Mouse (Mus musculus): ENCODE measurements around the gene Plekhh2. TPM values are rescaled to one million over a fixed set of nuclear protein-coding genes. Genes with fewer than 3 reads are reported as not detected.

Plekhh2 gene
- polyA plus RNA-seq, 1 experiment, result 9.0 TPM

DNA sequence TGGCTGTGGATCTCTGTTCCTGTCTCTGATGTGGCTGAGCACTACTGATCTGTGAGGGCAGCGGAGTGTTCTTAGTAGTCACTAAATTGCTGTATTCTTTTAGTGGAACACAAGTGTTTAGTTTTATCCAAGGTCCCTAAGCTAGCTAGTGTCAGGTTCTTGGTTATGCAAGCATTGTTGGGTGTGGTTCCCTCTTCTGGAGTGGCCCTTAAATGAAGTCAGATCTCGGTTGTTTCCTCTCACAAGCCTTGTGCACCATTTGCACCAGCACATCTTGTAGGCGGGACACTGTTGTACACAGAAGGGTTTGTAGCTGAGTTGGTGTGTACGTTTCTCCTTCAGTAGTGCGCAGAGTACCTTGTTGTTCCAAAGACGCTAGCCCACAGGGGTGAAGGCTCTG lies 126.3 kb downstream of the Plekhh2 start:
- DNase-seq (ENCODE audit: extremely low spot score in 1 of 2, low spot score in 1 of 2), result no peak

DNA sequence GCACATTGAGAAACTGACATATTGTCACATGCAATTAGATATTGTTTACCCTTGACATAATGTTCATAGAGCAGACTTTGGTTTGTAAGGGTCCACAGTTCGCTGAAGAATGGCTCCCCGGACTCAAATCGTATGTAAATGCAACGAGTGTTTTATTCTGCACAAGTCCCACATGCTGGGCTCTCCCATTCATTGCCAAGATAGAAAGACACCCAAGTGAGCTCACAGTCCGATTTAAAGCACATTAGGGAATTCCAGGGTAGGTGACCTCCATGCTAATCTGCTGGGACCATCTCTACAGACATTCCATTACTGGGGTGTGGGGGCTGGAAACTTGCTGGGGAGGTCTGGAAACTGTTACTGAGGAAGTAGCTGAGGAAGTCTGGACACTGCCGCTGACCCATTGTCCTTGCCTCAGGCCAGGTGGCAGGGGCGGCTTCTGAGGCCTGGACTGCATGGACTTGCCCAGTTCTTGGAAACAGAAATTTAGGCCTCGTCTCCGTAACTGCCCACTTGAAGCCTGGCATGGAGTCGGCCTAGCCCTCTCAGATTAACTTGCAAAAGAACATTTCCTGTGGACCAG lies 128.2 kb downstream of the Plekhh2 start:
- DNase-seq (ENCODE audit: extremely low spot score in 1 of 2, low spot score in 1 of 2), result no peak

DNA sequence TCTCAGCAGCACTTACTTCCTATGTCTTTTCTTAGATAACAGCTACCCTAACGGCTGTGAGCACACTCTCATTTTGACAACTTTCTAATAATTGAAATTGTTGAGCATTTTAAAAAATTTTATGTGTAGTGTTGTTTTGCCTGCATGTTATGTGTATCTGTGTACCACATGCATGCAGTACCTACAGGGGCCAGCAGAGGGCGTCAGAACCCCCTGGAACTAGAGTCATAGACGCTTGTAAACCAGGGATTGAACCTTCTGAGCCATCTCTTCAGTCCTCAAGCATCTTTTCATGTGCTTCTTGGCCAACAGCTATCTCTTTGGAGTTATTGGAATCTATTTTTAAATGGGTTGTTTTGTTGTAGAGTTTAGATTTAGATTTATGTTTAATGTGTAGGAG lies 130.2 kb downstream of the Plekhh2 start:
- peak in 1 of 2 experiments; percentile 72 for DNase-seq (ENCODE audit: extremely low spot score in 1 of 2, low spot score in 1 of 2)

DNA sequence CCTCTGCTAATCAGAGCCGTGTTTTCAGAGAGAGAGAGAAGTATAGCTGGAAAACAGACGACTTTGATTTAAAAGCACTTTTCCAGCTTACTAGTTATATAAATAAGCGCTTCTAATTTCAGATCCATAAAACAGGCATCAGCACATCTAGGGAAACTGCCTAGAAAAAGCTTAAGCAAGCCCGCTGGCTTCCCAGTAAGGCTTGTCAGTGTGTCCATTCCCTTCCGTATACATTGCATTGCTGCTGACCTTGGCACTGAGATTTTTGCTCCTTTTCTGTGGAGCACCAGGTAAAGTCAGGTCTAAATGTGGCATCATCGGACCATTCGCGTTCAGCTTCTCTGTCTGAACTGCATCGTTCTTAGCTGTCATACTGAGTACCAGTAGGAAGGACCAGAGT lies 130.6 kb downstream of the Plekhh2 start:
- DNase-seq (ENCODE audit: extremely low spot score in 1 of 2, low spot score in 1 of 2), result peak in 1 of 2 experiments; percentile 20

DNA sequence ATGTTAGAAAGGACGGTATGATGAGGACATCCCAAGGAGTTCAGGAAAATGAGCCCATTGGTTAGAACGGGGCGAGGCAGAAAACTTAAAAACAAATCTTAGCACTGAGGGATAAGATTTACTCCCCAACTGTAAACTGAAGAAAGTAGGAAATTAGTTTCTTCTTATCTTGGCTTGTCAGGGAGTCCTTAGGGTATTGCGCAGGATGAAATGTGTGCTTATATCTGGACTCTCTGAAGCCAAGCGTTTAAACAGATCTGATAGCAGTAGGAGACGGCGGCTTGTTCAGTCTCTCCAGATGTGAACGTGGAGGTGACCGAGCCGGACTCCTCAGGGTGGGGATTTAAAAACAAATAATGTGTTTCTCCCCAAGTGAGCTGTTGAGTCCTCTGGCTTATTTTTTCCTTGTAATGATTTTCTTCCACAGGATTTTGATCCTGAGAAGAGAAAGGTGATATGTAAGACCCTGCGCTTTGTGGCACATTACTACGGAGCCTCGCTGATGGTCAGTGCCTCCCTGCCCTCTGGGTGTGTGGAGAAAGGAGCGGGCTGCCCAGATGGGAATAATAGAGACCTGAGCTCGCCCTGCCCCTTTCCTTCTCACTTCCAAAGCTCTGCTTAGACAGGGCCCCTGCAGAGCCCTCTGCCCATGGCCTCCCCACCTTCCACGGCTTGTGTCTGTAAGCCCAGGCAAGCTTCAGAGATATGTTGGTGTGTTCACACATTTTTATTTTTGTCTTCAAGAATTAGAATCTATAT lies 132.8 kb downstream of the Plekhh2 start:
- DNase-seq (ENCODE audit: extremely low spot score in 1 of 2, low spot score in 1 of 2), result no peak

DNA sequence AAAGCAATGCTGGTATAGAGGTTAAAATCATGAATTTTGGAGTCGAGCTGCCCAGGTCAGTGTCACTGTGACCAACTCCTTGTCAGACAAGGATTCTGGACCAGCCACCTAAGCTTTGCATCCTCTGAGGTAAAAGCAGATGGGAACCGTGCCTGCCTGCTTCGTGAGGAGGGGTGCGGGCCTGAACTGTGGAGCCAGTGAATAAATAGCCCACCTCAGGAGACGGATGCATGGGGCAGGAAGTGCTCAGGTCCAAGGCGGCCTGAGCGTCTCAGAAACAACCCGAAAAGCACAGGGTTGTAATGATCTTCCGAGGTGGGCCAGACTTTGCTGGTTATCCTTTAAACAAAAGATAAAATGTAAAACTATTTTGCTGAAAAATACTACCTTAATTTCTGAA lies 133.4 kb downstream of the Plekhh2 start:
- no peak for DNase-seq (ENCODE audit: extremely low spot score in 1 of 2, low spot score in 1 of 2)

DNA sequence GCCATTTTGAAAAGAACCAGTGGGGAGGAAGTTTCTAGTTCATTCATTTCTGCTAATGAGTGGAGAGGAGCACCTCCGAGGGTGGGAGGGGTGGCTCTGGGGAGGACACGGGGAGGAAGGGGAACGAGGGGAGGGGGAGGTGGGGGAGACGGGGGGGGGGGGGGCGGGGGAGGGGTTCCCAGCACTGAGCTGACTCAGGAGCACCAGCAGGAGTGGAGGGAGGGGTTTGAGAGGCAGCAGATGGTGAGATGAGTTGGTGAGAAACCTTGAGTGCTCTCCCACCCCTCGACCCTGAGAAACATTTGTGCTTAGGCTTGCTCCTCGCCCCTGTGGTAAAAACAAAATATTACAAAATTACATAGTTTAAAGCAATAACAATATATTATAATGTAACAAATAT lies 134.2 kb downstream of the Plekhh2 start:
- no peak for DNase-seq (ENCODE audit: extremely low spot score in 1 of 2, low spot score in 1 of 2)

DNA sequence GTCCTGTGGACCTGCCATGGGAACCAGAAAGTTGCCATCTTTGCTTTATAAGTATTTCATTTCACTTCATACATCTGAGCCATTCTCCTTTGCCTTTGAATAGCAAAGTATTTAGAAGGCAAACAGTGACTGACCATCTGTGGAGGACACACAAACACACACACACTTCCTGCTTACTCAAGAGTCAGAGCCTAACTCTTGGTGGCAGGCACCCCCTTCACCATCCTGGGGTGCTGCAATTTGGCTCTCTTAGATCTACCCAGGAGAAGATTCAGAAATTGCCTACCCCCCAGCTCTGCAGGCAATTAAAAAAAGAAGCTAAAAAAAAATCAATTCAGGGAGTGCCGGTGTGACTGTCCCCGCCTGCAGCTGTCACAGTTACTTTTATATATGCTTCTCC lies 134.8 kb downstream of the Plekhh2 start:
- peak in 1 of 2 experiments; percentile 31 for DNase-seq (ENCODE audit: extremely low spot score in 1 of 2, low spot score in 1 of 2)

DNA sequence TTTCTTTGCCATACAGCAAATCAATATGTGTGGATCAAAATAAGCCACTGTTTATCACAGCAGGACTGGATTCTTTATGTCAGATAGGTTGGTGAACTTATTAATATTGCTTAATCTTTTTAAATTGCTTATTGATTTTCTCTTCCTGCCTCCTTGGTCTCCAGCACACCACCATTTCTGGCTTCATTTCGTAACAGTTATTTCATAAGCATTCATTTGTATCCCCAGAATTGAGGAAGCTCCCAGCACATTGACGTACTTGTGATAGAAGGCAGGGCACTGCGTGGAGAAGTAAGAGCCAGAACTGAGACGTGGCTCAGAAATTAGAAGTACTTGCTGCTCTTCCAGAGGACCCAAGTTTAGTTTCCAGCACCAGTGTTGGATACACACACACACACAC lies 135.9 kb downstream of the Plekhh2 start:
- no peak for DNase-seq (ENCODE audit: extremely low spot score in 1 of 2, low spot score in 1 of 2)

DNA sequence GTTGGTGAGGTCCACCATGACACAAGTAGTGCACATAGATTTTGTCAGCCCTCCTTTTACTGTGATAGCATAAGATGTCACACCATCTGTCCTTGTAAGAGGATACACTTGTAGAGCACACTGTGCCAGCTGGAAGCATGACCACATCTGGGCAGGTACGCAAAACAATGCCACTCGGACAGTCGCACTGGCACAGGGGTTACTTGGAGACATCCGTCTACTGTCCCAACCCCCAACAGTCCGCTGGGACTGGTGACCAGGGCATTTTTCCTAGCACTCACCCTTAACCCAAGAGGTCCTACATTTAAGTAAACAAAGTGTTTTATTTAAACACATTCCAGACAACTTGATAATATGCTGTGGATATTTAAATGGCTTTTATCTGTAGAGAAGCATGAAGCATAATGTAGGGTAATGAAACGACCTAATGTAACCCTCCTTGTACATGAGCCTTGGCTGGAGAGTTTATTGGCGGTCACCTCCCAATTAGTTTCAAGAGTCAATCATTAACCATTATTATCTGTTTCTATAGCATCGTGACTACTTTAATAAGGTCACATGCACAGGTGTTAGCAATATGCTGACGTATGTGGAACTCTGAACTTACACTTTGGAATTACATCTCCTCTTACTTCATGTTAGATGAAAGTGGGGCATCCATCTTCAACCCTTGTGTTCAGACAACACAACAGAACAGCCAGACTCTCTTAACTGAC lies 138.8 kb downstream of the Plekhh2 start:
- no peak for DNase-seq (ENCODE audit: extremely low spot score in 1 of 2, low spot score in 1 of 2)

DNA sequence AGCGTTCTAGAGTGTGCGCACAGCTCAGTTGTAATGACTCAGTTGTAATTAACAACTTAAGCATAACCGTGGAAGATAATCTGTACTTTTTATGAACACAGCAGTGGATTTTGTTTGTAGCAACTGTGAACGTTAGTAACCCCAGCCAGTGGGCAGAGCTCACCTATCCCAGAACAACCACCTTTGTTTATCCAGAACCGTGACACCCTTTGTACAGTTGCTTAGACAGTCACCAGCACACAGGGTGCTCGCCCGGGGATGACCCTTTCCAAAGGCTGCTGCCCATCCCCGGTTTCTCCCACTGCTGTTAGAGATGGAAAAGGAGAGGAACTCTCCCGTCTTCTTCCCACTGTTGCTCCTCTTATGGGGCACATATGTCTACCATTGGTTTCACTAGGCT lies 141.8 kb downstream of the Plekhh2 start:
- DNase-seq (ENCODE audit: extremely low spot score in 1 of 2, low spot score in 1 of 2), result no peak

DNA sequence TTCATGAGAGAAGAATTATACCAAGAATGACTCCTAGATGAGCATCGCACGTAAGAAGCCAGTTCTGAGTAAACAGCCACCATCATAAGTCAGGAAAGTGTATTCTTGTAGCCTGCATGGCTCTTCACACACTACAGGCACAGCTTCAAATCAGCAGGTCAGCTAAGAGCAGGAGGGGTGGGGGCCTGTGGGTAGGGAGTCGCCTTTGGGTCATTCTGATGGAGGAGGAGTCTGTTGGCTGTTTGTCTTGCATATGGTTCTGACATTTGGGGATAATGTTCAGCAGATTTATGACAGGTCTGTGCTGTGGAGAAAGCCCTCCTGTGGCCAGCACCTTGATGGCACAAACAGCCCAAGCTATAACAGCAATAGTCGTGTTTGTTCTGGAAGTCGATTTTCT lies 144.5 kb downstream of the Plekhh2 start:
- DNase-seq (ENCODE audit: extremely low spot score in 1 of 2, low spot score in 1 of 2), result no peak

DNA sequence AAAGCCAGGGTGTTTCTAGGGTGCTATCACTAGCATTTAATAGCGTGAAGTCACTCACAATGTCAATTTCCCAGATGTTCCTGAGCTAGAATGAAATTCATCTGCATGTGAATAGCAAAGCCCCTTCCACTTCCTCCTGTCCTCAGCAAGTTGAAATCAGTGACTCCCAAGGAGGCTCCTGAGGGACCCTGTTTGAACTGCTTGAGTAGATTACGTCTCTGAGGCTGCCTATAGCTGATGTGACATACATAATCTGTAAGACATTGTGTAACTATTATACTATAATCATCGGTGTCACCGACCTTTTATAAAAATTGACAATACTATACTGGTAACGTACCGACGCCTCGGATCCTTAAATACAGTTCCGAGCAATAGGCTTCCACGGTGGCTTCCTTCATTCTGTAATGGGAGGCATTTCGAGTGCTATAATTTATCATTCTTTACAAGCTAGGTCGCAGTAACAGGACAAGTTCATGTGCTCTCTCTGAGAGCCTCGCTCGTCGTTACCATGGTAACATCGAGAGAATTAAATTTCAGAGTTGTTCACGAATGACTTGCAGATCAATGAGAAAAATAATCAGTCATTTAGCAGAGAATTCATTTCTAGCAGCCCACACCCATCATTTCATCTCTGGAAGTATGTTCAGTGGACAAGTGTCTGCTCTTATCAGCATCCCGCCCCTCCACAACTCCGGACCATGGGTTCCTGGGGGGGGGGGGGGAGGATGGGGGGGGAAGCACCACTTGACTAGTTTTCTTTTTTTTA lies 145.1 kb downstream of the Plekhh2 start:
- no peak for DNase-seq (ENCODE audit: extremely low spot score in 1 of 2, low spot score in 1 of 2)

DNA sequence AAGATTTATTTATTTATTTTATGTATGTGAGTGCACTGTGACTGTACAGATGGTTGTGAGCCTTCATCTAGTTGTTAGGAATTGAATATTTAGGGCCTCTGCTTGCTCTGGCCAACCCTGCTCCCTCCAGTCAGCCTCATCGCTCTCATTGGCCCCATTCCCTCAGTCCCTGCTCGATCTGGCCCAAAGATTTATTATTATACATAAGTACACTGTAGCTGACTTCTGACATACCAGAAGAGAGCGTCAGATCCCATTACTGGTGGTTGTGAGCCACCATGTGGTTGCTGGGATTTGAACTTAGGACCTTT lies 145.7 kb downstream of the Plekhh2 start:
- no peak for DNase-seq (ENCODE audit: extremely low spot score in 1 of 2, low spot score in 1 of 2)

DNA sequence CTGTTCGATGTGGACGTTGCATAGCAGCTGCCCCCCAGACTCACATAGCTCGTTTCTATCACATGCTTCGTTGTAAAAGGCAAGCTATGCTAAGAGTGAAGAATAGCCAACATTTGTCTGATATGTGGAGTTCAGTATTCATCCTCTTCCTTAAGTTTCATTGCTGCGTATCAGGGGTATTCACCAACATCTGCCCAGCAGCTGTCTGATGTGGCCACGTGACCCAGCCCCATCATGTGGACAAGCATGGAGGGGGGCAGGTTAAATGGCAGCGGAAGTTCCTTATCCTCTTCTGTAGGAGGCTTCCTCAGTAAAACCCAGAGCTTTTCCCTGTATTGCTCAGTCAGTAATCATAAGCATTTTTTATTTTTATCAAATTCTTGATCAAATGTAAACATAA lies 146.1 kb downstream of the Plekhh2 start:
- no peak for DNase-seq (ENCODE audit: extremely low spot score in 1 of 2, low spot score in 1 of 2)

DNA sequence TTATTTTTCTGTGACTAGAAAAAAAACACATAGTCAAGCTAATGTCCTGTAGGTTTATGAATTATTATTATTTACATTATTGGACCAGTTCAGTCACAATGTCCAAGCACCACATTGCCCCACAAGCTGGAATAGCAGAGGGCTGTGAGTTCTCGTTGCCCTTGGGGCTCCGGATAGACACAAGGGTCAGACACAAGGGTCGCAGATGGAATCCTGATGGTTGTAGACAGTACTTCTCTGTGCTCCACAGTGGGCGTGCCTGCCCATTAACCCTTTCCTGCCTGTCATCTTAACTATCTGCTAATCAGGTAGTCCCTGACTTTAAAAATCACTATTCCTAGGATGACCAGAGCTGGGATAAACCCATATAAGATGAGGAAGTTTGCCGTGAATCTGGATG lies 146.5 kb downstream of the Plekhh2 start:
- DNase-seq (ENCODE audit: extremely low spot score in 1 of 2, low spot score in 1 of 2), result no peak

DNA sequence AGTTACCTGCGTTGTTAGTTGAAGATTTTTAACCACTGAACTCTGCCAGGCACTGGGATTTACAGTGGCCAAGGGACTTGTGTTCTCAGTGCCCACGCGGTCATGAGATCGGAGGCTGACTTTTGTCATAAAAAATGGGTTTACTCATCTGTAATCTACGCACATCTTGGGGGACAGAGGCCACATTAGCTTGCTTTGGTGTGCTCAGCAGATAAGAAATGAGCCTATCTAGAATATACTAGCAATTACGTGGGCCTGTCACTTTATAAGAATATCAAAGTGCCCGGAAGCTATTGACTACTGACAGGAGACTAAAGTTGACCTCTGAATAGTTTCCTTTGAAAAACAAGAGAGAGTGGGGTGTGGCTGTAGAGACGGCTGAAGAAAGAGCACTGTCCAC lies 147.3 kb downstream of the Plekhh2 start:
- DNase-seq (ENCODE audit: extremely low spot score in 1 of 2, low spot score in 1 of 2), result no peak

DNA sequence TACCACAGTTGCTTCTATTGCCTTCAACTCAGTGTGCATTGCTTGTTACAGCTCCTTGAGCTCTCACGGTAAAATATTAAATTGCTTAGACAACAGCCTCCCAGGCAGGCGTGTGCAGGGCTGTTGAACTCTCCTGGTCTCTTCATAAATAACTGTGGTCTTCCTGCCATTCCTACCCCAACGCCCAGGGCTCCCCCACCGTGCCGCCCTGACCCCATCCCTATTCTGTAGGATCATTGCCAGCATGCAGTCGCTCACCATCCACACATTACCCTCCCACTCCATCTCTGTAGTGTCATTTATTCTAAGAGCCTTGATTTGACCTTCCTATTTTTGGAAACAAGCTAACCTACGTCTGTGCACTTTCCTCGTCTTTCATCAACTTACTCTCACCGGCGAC lies 153.4 kb downstream of the Plekhh2 start:
- DNase-seq (ENCODE audit: extremely low spot score in 1 of 2, low spot score in 1 of 2), result no peak

DNA sequence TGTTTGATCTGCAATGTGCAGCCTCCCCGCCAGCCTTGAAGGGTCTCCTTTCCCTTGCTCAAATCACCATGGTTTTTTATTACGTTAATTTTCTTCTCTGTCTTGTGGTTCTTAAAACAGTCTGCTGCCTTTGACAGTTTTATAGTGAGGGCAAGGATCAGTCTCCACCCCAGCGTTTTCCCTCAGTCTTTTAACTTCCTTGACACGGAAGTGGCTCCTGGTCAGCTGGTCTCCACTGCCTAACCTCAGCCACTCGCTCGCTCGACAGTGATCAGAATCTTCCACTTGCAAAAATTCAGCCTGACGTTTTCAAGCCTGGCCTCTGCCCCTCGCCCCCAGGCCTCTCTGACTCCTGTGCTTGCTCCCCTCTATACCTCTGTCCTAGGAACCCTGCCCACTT lies 154.0 kb downstream of the Plekhh2 start:
- no peak for DNase-seq (ENCODE audit: extremely low spot score in 1 of 2, low spot score in 1 of 2)

DNA sequence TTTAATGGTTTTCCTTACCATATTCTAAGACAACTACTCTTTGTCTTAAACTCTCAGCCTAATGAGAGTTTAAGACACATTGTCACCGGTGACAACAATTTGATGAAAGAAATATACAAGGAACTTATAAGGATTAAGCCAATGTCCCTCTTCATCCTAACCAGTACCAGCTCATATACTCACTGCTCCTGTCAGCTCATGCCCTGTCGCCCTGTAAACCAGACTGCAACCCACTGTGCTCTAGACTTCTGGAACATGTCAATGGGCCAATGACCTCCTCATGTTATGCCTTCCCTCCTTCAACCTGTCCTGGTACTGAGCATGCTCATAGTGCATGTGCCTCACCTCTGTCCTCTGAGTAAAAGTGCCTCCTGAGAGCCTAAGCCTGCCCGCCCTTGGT lies 156.2 kb downstream of the Plekhh2 start:
- no peak for DNase-seq (ENCODE audit: extremely low spot score in 1 of 2, low spot score in 1 of 2)

All from frontal cortex, adult 2 months (tissue).